Mouse (Mus musculus) forebrain, embryonic 11.5 days (tissue): ENCODE measurements at regions not wholly inside any gene's neighbourhood (a gene's known extent, or its start where the extent isn't known, plus 50 kb on each side); places are given as distances from the start of the nearest gene placed in this dataset.

ENCODE experiments used
- ATAC-seq: fragments of 200-750 bp; cut with Nextera tagmentation; replicated peaks from 2 replicates; pipeline ENCODE4 v1.8.0; 2017; ENCODE audit warnings: moderate TSS enrichment; ENCODE audit not compliant: low FRiP score
- DNase-seq: peaks from one replicate; pipeline ENCODE4 v3.0.0-alpha.2; 2017; ENCODE audit warnings: low spot score
- H3K27ac ChIP-seq: fragments of 300-500 bp; sonication (generic); 2 replicates; pipeline ENCODE4 v1.5.1; 2014; ENCODE audit warnings: low read depth, low read length
- H3K27me3 ChIP-seq: fragments of 300-500 bp; sonication (generic); 2 replicates; pipeline ENCODE4 v1.6.1; 2014; ENCODE audit warnings: mild to moderate bottlenecking, low read length, mixed read lengths; ENCODE audit not compliant: control insufficient read depth, insufficient read depth
- H3K36me3 ChIP-seq: fragments of 300-500 bp; sonication (generic); 2 replicates; pipeline ENCODE4 v1.6.1; 2014; ENCODE audit warnings: mild to moderate bottlenecking, low read length, moderate library complexity, mixed read lengths; ENCODE audit not compliant: control insufficient read depth, insufficient read depth
- H3K4me1 ChIP-seq: fragments of 300-500 bp; sonication (generic); replicated peaks from 2 replicates; pipeline ENCODE4 v1.6.1; 2014; ENCODE audit warnings: low read length, mixed read lengths; ENCODE audit not compliant: control insufficient read depth, insufficient read depth
- H3K4me2 ChIP-seq: fragments of 300-500 bp; sonication (generic); 2 replicates; pipeline ENCODE4 v1.6.1; 2014; ENCODE audit warnings: low read depth, mild to moderate bottlenecking, low read length, moderate library complexity, mixed read lengths; ENCODE audit not compliant: severe bottlenecking
- H3K4me3 ChIP-seq: fragments of 300-500 bp; sonication (generic); 2 replicates; pipeline ENCODE4 v1.5.1; 2014; ENCODE audit warnings: low read depth, low read length
- H3K9ac ChIP-seq: fragments of 300-500 bp; sonication (generic); 2 replicates; pipeline ENCODE4 v1.6.1; 2014; ENCODE audit warnings: low read length
- H3K9me3 ChIP-seq: fragments of 300-500 bp; sonication (generic); 2 replicates; pipeline ENCODE4 v1.6.1; 2016; ENCODE audit warnings: low read length, mixed read lengths; ENCODE audit not compliant: control insufficient read depth
- WGBS: fragments of 180-500 bp; shearing (Covaris S2); extraction: QIAGEN DNeasy Blood & Tissue Kit; methylation state at CpG from one replicate; pipeline ENCODE4 v1.1.7; 2014; 5-methylcytosine and 5-hydroxymethylcytosine counted together

DNA sequence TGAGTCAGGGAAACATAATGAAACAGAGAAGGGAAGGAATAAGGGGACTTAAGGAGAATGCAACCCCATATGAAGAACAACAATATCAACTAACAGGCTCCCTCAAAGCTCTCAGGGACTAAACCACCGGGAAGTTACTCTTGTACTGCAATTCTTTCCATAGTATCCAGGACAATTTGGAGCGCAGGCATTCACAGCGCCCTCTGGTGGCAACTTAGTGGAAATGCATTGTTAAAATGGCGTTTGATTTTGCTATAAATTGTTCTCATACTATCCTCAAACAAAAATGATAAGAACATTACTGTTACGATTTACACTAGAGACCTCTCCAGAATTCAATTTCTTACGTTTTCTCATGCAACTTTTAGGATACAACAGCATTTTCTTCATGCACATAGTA lies 1126.1 kb downstream of the Pcdh9 start:
- no peak overlapping the region for H3K4me3 ChIP-seq
- H3K9me3 ChIP-seq: no peaks in the 10 kb centered on the region
- no peak overlapping the region for H3K9ac ChIP-seq
- no peak for DNase-seq
- no peak overlapping the region for H3K4me2 ChIP-seq
- no peak overlapping the region for H3K27ac ChIP-seq
- H3K27me3 ChIP-seq: no peaks in the 10 kb centered on the region
- no peaks in the 10 kb centered on the region for H3K4me1 ChIP-seq
- WGBS: 30% methylated on average over 6 of the region's 6 CpGs
- ATAC-seq: no peak
- H3K36me3 ChIP-seq: no peaks in the 10 kb centered on the region

DNA sequence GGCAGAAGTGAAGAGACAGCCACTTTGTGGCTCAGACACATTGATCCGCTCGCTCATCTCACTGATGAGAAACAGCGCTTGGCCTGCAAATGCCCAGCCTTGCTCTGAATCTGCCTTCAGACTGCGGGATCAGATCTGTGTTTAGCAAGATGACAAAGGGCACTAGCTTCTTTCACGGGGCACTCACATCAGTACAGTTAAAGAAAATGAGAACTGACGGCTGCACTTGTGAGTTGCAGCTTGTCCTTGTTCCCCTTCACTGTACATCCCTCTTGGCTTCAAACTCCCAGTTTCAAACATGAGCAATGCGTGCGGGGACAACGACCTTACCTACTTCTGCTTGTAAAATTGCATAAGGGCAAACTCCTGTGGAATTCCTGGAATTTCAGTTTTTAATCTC lies 1135.8 kb downstream of the Pcdh9 start:
- WGBS: 82% methylated on average over 9 of the region's 9 CpGs
- DNase-seq (no peak), ATAC-seq (no peak)

DNA sequence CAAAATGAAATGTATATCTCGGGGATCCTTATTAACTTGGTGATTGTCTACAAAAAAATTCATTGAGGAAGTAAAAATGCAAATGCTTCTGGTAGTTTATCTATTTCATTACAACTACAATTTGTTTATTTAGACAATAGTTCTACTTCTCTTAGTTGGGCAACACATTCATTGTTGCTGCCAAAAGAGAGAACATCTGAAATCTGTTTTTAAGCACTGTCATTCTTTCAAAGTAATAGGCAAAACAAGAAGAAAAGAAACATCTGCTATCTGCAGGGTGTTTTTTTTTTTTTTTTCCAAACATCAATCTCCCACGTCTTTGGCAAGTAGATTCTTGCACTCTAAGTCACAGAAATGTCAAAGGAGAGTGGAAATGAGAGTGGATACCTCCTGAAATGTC lies 1172.8 kb downstream of the Pcdh9 start:
- no peak overlapping the region for H3K9ac ChIP-seq
- H3K27me3 ChIP-seq: no peaks in the 10 kb centered on the region
- WGBS: 68% methylated on average over 2 of the region's 2 CpGs
- H3K36me3 ChIP-seq: no peaks in the 10 kb centered on the region
- no peak overlapping the region for H3K4me2 ChIP-seq
- no peak overlapping the region for H3K4me3 ChIP-seq
- H3K4me1 ChIP-seq: no peaks in the 10 kb centered on the region
- no peak overlapping the region for H3K27ac ChIP-seq
- DNase-seq: no peak
- no peak for ATAC-seq
- no peaks in the 10 kb centered on the region for H3K9me3 ChIP-seq

More for the DNA sequence above, 1135.8 kb downstream of the Pcdh9 start:
- Histone ChIP-seq H3K9ac (no peak overlapping the region), H3K27me3 (no peaks in the 10 kb centered on the region), H3K9me3 (no peaks in the 10 kb centered on the region), H3K27ac (no peak overlapping the region), H3K4me3 (no peak overlapping the region), H3K4me1 (no peaks in the 10 kb centered on the region), H3K4me2 (no peak overlapping the region), H3K36me3 (no peaks in the 10 kb centered on the region)

DNA sequence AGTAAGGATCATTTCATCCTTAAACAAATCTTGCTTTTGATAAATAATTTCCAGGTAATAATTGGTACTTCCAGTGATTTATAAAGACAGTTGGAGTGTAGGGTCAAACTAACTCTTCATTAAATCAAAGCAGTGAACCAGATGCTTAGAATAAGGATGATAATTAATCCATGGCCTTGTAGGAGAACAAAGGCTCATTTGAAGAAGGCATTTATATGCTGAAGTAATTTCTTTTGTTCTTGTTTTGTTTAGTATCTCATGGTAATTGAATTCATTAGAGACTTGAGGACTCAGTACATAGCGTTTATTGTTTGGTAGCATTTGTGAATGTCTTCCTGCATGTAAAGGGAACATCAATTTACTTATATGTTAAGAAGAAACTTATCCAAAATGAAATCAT lies 1202.3 kb downstream of the Pcdh9 start:
- 41% methylated on average over 1 of the region's 1 CpGs for WGBS
- Histone ChIP-seq H3K27me3 (no peaks in the 10 kb centered on the region), H3K36me3 (no peaks in the 10 kb centered on the region), H3K9me3 (no peaks in the 10 kb centered on the region), H3K9ac (no peak overlapping the region), H3K4me2 (no peak overlapping the region), H3K4me3 (no peak overlapping the region), H3K27ac (no peak overlapping the region), H3K4me1 (no peaks in the 10 kb centered on the region)
- no peak for DNase-seq
- ATAC-seq: no peak

DNA sequence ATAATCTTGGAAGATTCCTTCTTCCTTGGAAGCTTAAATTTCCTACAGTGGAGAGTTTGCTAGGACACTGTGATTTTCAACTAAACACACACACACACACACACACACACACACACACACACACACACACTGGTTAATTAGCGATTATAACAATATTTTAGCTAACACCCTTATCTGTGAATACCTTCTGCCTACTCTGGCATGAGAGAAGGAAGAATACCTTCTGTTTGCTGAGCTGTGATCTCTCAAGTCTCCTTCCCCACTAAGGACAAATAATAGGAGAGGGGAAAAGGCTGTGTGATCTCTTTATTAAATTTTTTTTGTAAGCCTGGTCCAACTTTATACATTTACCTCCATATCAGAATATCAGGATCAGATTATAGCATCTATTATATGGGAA lies 1203.4 kb downstream of the Pcdh9 start:
- ATAC-seq: no peak

DNA sequence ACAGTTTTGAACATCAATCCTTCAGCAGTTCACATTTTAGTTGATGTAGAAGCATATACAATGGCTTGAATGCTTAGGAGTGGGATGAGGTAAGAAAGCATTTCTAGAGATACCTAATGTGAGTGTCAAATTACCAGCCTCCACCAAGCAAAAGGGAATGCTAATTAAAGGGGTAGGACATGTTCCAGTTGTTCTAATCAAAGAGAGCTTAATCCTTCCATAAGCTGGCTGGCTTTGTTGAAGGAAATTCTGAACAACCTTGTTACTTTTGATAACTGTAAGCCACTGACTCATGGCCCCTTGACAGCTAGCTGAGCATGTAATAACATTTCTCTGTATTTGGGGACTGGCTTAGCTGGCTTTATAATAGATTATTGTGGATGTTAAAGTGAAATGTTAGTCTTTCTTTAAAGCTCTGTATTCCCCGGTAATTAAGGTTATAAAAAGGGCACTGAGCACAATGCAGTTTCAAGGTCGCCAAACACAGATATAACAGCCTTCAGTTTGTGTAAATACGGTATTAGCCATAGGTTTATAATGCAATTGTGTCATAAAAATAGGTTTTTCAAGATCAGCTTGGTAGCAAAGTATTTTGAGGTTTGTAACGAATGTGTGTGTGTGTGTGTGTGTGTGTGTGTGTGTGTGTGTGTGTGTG lies 1211.5 kb downstream of the Pcdh9 start:
- Histone ChIP-seq H3K9ac (no peak overlapping the region), H3K36me3 (no peaks in the 10 kb centered on the region), H3K9me3 (no peaks in the 10 kb centered on the region), H3K27ac (no peak overlapping the region), H3K4me2 (no peak overlapping the region), H3K27me3 (no peaks in the 10 kb centered on the region), H3K4me1 (no peaks in the 10 kb centered on the region), H3K4me3 (no peak overlapping the region)
- 33% methylated on average over 4 of the region's 4 CpGs for WGBS
- DNase-seq: no peak
- peak; percentile 78 for ATAC-seq

More for the DNA sequence above, 1203.4 kb downstream of the Pcdh9 start:
- WGBS: 67% methylated on average over 1 of the region's 1 CpGs
- no peak overlapping the region for H3K27ac ChIP-seq
- no peaks in the 10 kb centered on the region for H3K9me3 ChIP-seq
- H3K4me1 ChIP-seq: no peaks in the 10 kb centered on the region
- DNase-seq: no peak
- no peak overlapping the region for H3K4me3 ChIP-seq
- no peaks in the 10 kb centered on the region for H3K36me3 ChIP-seq
- no peak overlapping the region for H3K9ac ChIP-seq
- no peak overlapping the region for H3K4me2 ChIP-seq
- no peaks in the 10 kb centered on the region for H3K27me3 ChIP-seq

DNA sequence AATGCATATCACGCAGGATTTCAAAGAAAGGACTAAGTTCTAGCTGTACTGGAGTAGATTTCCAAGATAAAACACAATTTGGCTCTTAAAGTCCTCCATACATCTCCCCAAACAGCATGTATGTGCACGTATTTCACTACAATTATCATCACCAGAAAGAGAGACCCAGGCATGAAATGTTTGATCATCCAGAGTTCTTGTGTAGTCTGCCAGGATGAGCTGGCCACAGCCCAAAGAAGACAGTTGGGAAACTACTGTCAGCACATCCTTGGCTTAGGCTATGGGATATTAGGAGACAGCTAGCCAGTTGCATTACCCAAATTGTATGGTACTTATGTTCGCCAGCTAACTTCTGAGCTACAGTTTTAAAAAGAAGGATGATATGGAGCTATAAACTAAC lies 1216.3 kb downstream of the Pcdh9 start:
- WGBS: 93% methylated on average over 3 of the region's 3 CpGs
- ATAC-seq (no peak), DNase-seq (no peak)
- H3K9ac ChIP-seq: no peak overlapping the region
- no peak overlapping the region for H3K4me3 ChIP-seq
- no peaks in the 10 kb centered on the region for H3K27me3 ChIP-seq
- no peak overlapping the region for H3K4me2 ChIP-seq
- H3K36me3 ChIP-seq: no peaks in the 10 kb centered on the region
- no peaks in the 10 kb centered on the region for H3K9me3 ChIP-seq
- H3K27ac ChIP-seq: no peak overlapping the region
- H3K4me1 ChIP-seq: no peaks in the 10 kb centered on the region
